Mouse (Mus musculus): ENCODE measurements around the gene Ap1s2. TPM values are rescaled to one million over a fixed set of nuclear protein-coding genes. Genes with fewer than 3 reads are reported as not detected.

Gene Ap1s2
- polyA plus RNA-seq, 1 experiment from 2014 or later: 20.1 TPM

DNA sequence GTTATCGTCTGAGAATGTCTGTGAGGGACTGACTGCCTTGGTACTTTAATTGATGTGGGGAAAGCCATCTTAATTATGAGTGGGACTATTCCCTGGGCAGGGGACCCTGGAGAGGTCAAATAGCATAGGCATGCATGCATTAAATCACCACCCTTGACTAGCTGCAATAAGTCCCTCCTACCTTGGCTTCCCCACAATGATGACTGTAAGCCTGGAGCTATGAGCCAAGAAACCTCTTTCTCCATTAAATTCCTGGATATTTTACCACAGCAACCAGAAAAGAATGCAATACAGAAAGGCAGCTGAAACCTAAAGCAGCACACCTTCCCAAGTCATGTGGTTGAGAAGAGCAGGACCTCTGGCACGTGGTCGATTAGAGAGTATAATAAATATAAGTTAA, 35.6 kb downstream of the Ap1s2 start:
- no peak overlapping the region for H3K4me2 ChIP-seq
- H3K4me1 ChIP-seq (ENCODE audit: control insufficient read depth, insufficient read depth, low read length): no peaks in the 10 kb centered on the region
- no peak for ATAC-seq (replicated peaks; ENCODE audit: insufficient number of reproducible peaks, low FRiP score, low TSS enrichment)
- H3K27ac ChIP-seq (ENCODE audit: low read depth, low read length): no peak overlapping the region
- peaks cover 6% of the 10 kb centered on the region; the same call in 1 of the 2 replicates for H3K36me3 ChIP-seq (ENCODE audit: control insufficient read depth, insufficient read depth, low read length)
- 88% methylated on average over 3 of the region's 3 CpGs for WGBS (ENCODE audit: insufficient replicate concordance)
- no peak overlapping the region for H3K9ac ChIP-seq (ENCODE audit: low read depth, low read length)
- no peaks in the 10 kb centered on the region for H3K27me3 ChIP-seq (ENCODE audit: control insufficient read depth, insufficient read depth, low read length)
- no peaks in the 10 kb centered on the region for H3K9me3 ChIP-seq (replicated peaks; ENCODE audit: control insufficient read depth, low read length)
- H3K4me3 ChIP-seq (ENCODE audit: low read depth, low read length): no peak overlapping the region

GRCm38 (mm10) chrX:163951618-163952017, 42.8 kb downstream of the Ap1s2 start:
- no peaks in the 10 kb centered on the region for H3K36me3 ChIP-seq (ENCODE audit: control insufficient read depth, insufficient read depth, low read length)
- H3K27ac ChIP-seq (ENCODE audit: low read depth, low read length): no peak overlapping the region
- ATAC-seq (replicated peaks; ENCODE audit: insufficient number of reproducible peaks, low FRiP score, low TSS enrichment): no peak
- 81% methylated on average over 1 of the region's 1 CpGs for WGBS (ENCODE audit: insufficient replicate concordance)
- H3K9ac ChIP-seq (ENCODE audit: low read depth, low read length): no peak overlapping the region
- no peak overlapping the region for H3K4me2 ChIP-seq
- no peaks in the 10 kb centered on the region for H3K27me3 ChIP-seq (ENCODE audit: control insufficient read depth, insufficient read depth, low read length)
- H3K9me3 ChIP-seq (replicated peaks; ENCODE audit: control insufficient read depth, low read length): no peaks in the 10 kb centered on the region
- no peaks in the 10 kb centered on the region for H3K4me1 ChIP-seq (ENCODE audit: control insufficient read depth, insufficient read depth, low read length)
- no peak overlapping the region for H3K4me3 ChIP-seq (ENCODE audit: low read depth, low read length)

GRCm38 (mm10) chrX:163957381-163957780, 48.6 kb downstream of the Ap1s2 start:
- no peaks in the 10 kb centered on the region for H3K9me3 ChIP-seq (replicated peaks; ENCODE audit: control insufficient read depth, low read length)
- peak overlapping the region; percentile 62 for H3K4me2 ChIP-seq
- 26% methylated on average over 12 of the region's 12 CpGs for WGBS (ENCODE audit: insufficient replicate concordance)
- H3K27ac ChIP-seq (ENCODE audit: low read depth, low read length): peak overlapping the region; percentile 95; the same call in 1 of the 2 replicates
- peak overlapping the region; percentile 80 for H3K9ac ChIP-seq (ENCODE audit: low read depth, low read length)
- no peaks in the 10 kb centered on the region for H3K4me1 ChIP-seq (ENCODE audit: control insufficient read depth, insufficient read depth, low read length)
- ATAC-seq (replicated peaks; ENCODE audit: insufficient number of reproducible peaks, low FRiP score, low TSS enrichment): no peak
- H3K36me3 ChIP-seq (ENCODE audit: control insufficient read depth, insufficient read depth, low read length): no peaks in the 10 kb centered on the region
- H3K27me3 ChIP-seq (ENCODE audit: control insufficient read depth, insufficient read depth, low read length): no peaks in the 10 kb centered on the region
- H3K4me3 ChIP-seq (ENCODE audit: low read depth, low read length): peak overlapping the region; percentile 58

DNA sequence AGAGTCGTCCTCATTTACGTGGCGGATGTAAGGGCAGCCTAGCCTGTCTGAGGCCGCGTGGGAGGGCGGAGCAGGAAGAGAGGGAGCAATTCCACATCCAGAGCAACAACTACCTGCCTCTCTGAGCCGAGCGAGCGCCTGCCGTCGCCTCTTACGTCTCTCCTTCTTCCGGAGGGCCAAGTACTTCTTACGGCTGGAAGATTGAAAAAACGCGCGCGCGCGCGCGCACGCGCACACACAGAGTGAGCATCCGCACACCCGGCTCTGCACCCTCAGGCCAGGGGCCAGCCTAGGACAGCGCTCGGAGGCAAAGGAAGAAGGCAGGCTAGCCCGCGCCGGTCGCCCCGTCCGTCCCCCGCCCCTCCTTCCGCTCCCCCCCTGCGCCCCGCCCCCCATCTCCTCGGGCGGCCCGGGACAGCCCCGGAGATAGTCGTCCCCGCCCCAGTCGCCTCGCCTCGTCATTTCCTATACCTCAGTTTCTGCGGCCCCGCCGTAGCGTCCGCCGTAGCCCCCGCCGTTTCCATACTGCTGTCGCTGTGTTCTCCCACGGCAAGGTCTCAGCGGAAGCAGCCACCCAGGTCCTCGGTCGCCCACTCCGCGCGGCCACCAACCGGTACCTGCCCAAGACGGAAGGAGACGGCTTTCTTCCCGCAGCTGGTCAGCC, 49.1 kb downstream of the Ap1s2 start:
- Histone ChIP-seq H3K4me1 (ENCODE audit: control insufficient read depth, insufficient read depth, low read length) (no peaks in the 10 kb centered on the region), H3K27me3 (ENCODE audit: control insufficient read depth, insufficient read depth, low read length) (no peaks in the 10 kb centered on the region), H3K36me3 (ENCODE audit: control insufficient read depth, insufficient read depth, low read length) (no peaks in the 10 kb centered on the region), H3K9ac (ENCODE audit: low read depth, low read length) (peak overlapping the region; percentile 80), H3K4me3 (ENCODE audit: low read depth, low read length) (peak overlapping the region; percentile 58), H3K9me3 (replicated peaks; ENCODE audit: control insufficient read depth, low read length) (no peaks in the 10 kb centered on the region), H3K4me2 (peak overlapping the region; percentile 62), H3K27ac (ENCODE audit: low read depth, low read length) (peak overlapping the region; percentile 95)
- ATAC-seq (replicated peaks; ENCODE audit: insufficient number of reproducible peaks, low FRiP score, low TSS enrichment): peak; percentile 92
- 21% methylated on average over 41 of the region's 67 CpGs for WGBS (ENCODE audit: insufficient replicate concordance)

DNA sequence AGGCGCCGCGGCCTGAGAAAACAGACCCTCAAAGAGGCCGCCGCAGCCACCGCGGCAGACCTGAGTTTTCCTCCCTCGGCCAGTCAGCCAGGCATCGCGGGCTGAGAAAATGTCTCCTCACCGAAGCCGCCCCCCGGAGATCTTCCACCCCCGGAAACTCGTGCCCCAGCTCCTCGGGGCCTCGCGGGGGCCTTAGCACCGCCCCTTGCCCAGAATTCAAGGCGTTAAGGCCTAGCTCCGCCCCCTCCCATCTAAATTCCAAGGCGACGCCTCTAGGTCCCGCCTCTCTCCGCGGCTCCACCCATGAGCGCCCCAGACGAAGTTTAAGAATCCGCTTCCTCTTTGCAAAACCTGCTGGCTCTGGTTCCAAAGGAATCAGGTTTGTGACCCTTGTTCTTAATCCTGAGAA, 49.7 kb downstream of the Ap1s2 start, which contains the start of gene Zrsr2:
TSS of gene Zrsr2 (minus strand) at position 195 of the 409 bp plus-strand sequence.
- Histone ChIP-seq H3K9me3 (replicated peaks; ENCODE audit: control insufficient read depth, low read length) (no peaks in the 10 kb centered on the region), H3K27me3 (ENCODE audit: control insufficient read depth, insufficient read depth, low read length) (no peaks in the 10 kb centered on the region), H3K9ac (ENCODE audit: low read depth, low read length) (peak within 1 kb of the TSS; percentile 80), H3K4me3 (ENCODE audit: low read depth, low read length) (peak within 1 kb of the TSS; percentile 58), H3K4me1 (ENCODE audit: control insufficient read depth, insufficient read depth, low read length) (no peaks in the 10 kb centered on the region), H3K36me3 (ENCODE audit: control insufficient read depth, insufficient read depth, low read length) (no peaks in the 10 kb centered on the region), H3K4me2 (peak within 1 kb of the TSS; percentile 62), H3K27ac (ENCODE audit: low read depth, low read length) (peak within 1 kb of the TSS; percentile 95)
- 12% methylated on average over 29 of the region's 29 CpGs for WGBS (ENCODE audit: insufficient replicate concordance)
- peak; percentile 94 for ATAC-seq (replicated peaks; ENCODE audit: insufficient number of reproducible peaks, low FRiP score, low TSS enrichment)

- no peak overlapping the region for H3K4me3 ChIP-seq (ENCODE audit: low read depth, low read length)
- no peak overlapping the region for H3K4me2 ChIP-seq
- no peaks in the 10 kb centered on the region for H3K27me3 ChIP-seq (ENCODE audit: control insufficient read depth, insufficient read depth, low read length)
- no peaks in the 10 kb centered on the region for H3K36me3 ChIP-seq (ENCODE audit: control insufficient read depth, insufficient read depth, low read length)
- H3K9ac ChIP-seq (ENCODE audit: low read depth, low read length): no peak overlapping the region
- no peak for ATAC-seq (replicated peaks; ENCODE audit: insufficient number of reproducible peaks, low FRiP score, low TSS enrichment)
- H3K4me1 ChIP-seq (ENCODE audit: control insufficient read depth, insufficient read depth, low read length): no peaks in the 10 kb centered on the region
- no peaks in the 10 kb centered on the region for H3K9me3 ChIP-seq (replicated peaks; ENCODE audit: control insufficient read depth, low read length)
- WGBS (ENCODE audit: insufficient replicate concordance): 87% methylated on average over 1 of the region's 1 CpGs
- H3K27ac ChIP-seq (ENCODE audit: low read depth, low read length): no peak overlapping the region
Observed at GRCm38 (mm10) chrX:163981092-163981491, 72.3 kb downstream of the Ap1s2 start.

DNA sequence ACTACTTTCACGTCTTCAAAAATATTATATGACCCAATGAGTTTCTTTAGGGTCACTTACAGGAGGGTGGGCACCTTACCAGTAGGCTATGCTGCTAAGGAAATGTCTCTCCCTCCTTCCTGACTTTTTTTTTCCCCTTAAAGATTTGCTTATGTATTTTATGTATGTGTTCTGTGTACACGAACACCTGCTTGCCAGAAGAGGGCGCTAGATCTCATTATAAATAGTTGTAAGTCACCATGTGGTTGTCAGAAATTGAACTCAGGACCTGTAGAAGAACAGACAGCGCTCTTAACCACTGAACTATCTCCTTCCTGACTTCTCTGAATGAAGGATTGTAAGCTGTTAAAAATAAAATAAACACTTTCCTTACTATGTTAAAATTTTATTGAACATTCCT, 72.7 kb downstream of the Ap1s2 start:
- H3K9ac ChIP-seq (ENCODE audit: low read depth, low read length): no peak overlapping the region
- no peaks in the 10 kb centered on the region for H3K9me3 ChIP-seq (replicated peaks; ENCODE audit: control insufficient read depth, low read length)
- WGBS (ENCODE audit: insufficient replicate concordance): 45% methylated on average over 4 of the region's 4 CpGs
- no peaks in the 10 kb centered on the region for H3K4me1 ChIP-seq (ENCODE audit: control insufficient read depth, insufficient read depth, low read length)
- H3K27me3 ChIP-seq (ENCODE audit: control insufficient read depth, insufficient read depth, low read length): no peaks in the 10 kb centered on the region
- no peak for ATAC-seq (replicated peaks; ENCODE audit: insufficient number of reproducible peaks, low FRiP score, low TSS enrichment)
- no peak overlapping the region for H3K4me3 ChIP-seq (ENCODE audit: low read depth, low read length)
- H3K27ac ChIP-seq (ENCODE audit: low read depth, low read length): no peak overlapping the region
- no peak overlapping the region for H3K4me2 ChIP-seq
- H3K36me3 ChIP-seq (ENCODE audit: control insufficient read depth, insufficient read depth, low read length): no peaks in the 10 kb centered on the region

GRCm38 (mm10) chrX:163982129-163982528, 73.3 kb downstream of the Ap1s2 start:
- no peaks in the 10 kb centered on the region for H3K4me1 ChIP-seq (ENCODE audit: control insufficient read depth, insufficient read depth, low read length)
- no peaks in the 10 kb centered on the region for H3K36me3 ChIP-seq (ENCODE audit: control insufficient read depth, insufficient read depth, low read length)
- H3K27ac ChIP-seq (ENCODE audit: low read depth, low read length): no peak overlapping the region
- no peak overlapping the region for H3K9ac ChIP-seq (ENCODE audit: low read depth, low read length)
- H3K27me3 ChIP-seq (ENCODE audit: control insufficient read depth, insufficient read depth, low read length): no peaks in the 10 kb centered on the region
- WGBS (ENCODE audit: insufficient replicate concordance): 83% methylated on average over 6 of the region's 6 CpGs
- H3K9me3 ChIP-seq (replicated peaks; ENCODE audit: control insufficient read depth, low read length): no peaks in the 10 kb centered on the region
- no peak overlapping the region for H3K4me3 ChIP-seq (ENCODE audit: low read depth, low read length)
- H3K4me2 ChIP-seq: no peak overlapping the region
- no peak for ATAC-seq (replicated peaks; ENCODE audit: insufficient number of reproducible peaks, low FRiP score, low TSS enrichment)

Measured in heart, embryonic 11.5 days (tissue).